Mouse (Mus musculus) embryo, embryonic 10.5 days (tissue): ENCODE results near the gene Stra6.

Experiments
- DNase-seq: peaks from one replicate; pipeline ENCODE4 v3.0.0-alpha.2; 2015; ENCODE audit warnings: low spot score

Gene Stra6

GRCm38 (mm10) chr9:58133893-58134884 lies 70.6 kb downstream of the Stra6 start:
- DNase-seq, result peak; percentile 76

DNA sequence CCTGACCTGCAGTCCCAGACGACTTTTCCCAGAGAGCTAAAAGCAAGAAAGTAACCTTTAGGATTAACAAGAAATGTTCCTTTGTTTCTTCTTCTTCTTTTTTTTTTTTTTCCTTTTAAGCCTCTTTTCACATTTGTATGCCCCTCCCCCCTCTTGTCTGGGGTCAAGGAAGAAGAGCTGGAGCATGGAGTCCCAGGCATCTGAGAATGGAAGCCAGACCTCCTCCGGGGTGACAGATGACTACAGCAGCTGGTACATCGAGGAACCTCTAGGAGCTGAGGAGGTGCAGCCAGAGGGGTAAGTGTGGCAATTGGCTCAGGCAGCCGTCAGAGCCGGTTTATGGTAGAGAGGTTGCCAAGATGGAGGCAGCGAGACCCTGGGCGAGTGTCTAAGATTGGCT lies 71.3 kb downstream of the Stra6 start:
- peak; percentile 63 for DNase-seq

- no peak for DNase-seq
Observed at GRCm38 (mm10) chr9:58135921-58136321, 72.3 kb downstream of the Stra6 start.

- DNase-seq, result no peak
Observed at GRCm38 (mm10) chr9:58139947-58140346, 76.4 kb downstream of the Stra6 start.

GRCm38 (mm10) chr9:58143419-58143818 lies 79.8 kb downstream of the Stra6 start:
- DNase-seq, result peak; percentile 65

DNA sequence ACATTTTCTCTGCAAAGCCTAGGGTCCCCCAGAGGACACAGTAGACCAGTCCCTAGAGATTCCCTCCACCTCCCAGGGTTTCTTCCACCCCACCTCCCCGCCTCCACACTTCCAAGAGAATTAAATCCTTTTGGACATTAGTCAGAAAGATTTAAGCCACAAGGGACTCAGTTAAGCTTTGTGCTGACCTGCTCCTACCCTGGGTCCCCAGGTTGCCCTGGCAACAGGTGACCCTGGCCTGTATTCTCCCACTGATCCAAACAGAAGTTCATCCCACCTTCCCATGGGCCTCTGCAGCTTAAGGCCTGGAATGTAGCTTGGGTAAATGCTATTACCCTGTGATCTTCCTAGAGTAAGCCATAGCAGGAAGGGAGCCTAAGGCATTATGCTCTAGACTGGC lies 81.1 kb downstream of the Stra6 start:
- peak; percentile 56 for DNase-seq

GRCm38 (mm10) chr9:58145417-58145816 lies 81.8 kb downstream of the Stra6 start:
- DNase-seq, result no peak

- DNase-seq, result no peak
Observed at GRCm38 (mm10) chr9:58148806-58149205, 85.2 kb downstream of the Stra6 start.

DNA sequence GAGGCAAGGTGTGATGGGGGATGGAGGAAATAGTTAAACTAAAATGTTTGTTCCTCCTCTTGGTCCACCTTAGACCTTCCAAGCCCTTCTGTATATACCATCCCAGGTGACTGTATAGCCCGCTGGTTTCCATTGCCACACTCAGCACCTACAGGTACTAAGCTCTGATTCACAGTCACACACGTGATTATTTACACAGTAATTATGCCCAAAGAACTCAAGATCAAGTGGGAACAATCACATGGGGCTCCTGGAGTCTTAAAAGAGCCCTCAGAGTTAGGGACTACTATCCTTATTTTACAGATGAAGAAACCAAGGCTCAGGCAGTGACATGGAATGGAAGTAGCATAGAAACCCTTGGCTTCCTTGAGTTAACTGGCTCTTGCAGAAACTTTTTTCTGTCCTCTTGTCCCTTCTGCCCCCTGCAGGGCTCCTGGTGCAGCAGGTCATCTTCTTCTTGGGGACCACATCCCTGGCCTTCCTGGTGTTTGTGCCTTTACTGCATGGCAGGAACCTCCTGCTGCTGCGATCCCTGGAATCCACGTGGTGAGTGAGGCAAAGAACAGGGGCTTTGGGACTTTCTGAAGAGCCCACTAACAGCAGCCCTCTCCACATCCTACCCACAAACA lies 87.3 kb downstream of the Stra6 start:
- DNase-seq, result no peak

- no peak for DNase-seq
Observed at GRCm38 (mm10) chr9:58153095-58153494, 89.5 kb downstream of the Stra6 start.

DNA sequence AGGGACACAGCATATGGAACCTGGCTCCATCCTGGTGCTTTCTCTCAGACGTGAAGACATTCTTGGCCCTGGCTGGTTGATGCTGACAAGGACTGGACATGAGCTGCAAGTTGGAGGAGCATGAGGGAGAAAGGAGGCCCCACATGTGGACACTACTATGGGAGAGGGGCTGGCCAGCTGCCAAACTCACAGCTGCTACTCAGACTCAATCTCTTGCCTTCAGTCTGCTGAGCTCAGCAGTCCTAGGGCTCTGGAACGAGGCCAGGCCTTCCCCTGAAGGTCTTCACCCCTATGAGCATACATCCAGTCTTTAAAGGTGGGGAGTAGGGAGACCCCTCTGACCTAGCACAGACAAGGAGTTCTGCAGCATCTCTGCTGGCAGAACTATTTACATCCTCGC lies 91.8 kb downstream of the Stra6 start:
- no peak for DNase-seq

- DNase-seq, result no peak
Observed at GRCm38 (mm10) chr9:58156819-58157560, 93.4 kb downstream of the Stra6 start.

- no peak for DNase-seq
Observed at GRCm38 (mm10) chr9:58157838-58158237, 94.2 kb downstream of the Stra6 start.

GRCm38 (mm10) chr9:58158541-58159311 lies 95.1 kb downstream of the Stra6 start:
- peak; percentile 68 for DNase-seq

DNA sequence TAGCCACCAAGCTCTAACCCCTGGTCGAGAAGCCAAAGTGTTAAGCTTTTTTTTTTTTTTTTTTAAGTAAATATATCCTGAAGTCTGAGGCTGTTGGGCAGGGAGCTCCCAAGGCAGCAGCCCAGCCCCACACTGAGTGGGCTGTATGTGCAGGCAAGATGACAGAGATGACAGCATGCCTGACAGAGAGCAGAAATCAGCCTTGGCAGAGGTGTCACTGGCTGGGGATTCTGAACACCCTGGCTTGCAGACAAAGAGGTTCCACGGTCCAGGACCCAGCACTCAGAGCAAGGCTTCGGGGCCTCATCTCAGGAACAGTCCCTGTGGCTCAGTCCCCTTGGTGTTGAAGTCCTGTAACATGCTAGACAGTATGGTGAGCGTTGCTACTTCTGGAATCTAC lies 96.3 kb downstream of the Stra6 start:
- no peak for DNase-seq

- DNase-seq, result no peak
Observed at GRCm38 (mm10) chr9:58160315-58160714, 96.7 kb downstream of the Stra6 start.

DNA sequence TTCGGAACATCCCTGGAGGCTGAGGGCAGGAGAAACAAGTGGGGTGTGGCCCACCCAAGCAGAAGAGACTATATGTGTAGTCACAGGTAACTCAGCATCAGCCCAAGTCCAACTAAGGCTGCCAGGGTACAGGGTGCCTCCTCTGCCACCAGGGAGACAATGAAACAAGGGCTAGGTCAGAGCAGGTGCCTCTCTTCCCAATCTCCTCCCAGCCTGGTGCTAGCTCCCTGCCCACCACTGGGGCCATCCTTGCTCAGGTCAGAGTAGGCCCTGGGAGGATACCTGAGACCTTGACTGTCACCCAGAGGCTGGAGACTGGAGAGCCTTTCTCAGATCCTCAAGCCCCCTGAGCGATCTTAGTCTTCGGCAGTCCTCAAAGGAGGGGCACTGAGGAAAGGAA lies 98.6 kb downstream of the Stra6 start:
- no peak for DNase-seq

GRCm38 (mm10) chr9:58163146-58163545 lies 99.6 kb downstream of the Stra6 start:
- DNase-seq, result no peak

DNA sequence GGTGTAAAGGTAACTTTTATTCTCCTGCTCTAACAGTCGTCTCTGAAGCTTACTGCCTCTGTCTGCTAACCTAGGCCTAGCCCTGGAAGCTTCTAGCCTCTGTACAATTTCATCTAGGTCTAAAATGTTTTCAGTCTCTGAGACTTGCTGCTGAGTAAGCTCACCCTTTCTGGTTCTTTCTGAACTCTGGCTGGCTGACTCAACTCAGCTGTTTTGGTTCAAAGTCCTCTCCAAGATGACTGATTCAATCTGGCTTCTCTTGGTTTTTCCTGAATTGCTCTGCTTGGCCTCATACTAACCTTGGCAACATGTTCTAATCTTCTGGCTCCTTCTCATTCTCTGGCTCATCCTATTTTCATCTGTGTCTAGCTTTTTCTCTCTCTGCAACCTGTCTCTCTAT lies 102.2 kb downstream of the Stra6 start:
- DNase-seq, result no peak

DNA sequence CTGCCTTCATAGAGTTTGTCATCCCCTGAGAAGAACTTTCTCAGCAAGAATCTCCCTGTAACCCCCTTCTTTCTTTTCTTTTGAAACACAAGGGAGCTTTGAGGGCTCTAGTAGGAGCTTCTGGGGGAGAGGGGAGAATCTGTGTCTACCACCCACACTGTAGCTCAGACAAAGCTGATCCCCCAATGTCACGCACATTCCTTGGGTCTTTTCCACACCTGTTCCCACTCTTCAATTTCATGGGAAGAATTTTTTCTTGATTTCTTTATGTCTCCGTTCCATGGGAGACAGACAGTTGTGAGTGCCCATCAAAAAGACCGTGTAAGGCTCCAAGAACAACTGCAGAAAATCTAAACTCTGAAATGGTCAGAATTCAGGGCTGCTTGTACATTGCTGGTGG lies 105.3 kb downstream of the Stra6 start:
- no peak for DNase-seq

- no peak for DNase-seq
Observed at GRCm38 (mm10) chr9:58169426-58169825, 105.8 kb downstream of the Stra6 start.

DNA sequence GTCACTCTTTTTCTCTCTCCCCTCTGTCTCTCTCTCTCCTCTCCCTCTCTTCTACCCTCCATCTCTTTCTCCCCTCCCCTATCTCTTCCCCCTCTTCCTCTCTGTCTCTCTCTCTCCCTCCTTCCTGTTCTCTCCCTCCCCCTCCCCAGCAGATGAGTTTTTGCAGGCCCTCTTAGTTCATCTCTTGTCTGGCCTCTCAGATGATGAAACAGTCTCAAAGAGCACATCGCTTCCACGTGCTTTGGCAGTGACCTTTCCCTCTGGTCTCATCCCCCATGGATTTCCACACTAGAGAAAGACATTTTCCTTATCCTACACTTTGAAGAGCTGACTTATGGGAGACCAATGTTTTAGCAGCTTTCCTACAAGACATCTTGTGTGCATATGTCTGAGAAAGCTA lies 109.3 kb downstream of the Stra6 start:
- DNase-seq, result no peak
